Mouse (Mus musculus) frontal cortex, postnatal 14 days (tissue): ENCODE measurements at regions not wholly inside any gene's neighbourhood (a gene's known extent, or its start where the extent isn't known, plus 50 kb on each side); places are given as distances from the start of the nearest gene placed in this dataset.

Experiments used
- DNase-seq, 2 experiments: peaks; one replicate each; pipeline ENCODE4 v3.0.0; 2022; ENCODE audit warnings: low spot score in 2 of 2

- no peak for DNase-seq
Measured at GRCm38 (mm10) chr13:35212276-35212675, 185.4 kb upstream of the Eci2 start.

GRCm38 (mm10) chr13:35214219-35214618 is 187.3 kb upstream of the Eci2 start:
- no peak for DNase-seq

- no peak for DNase-seq
Measured at GRCm38 (mm10) chr13:35226142-35226829, 199.4 kb upstream of the Eci2 start.

GRCm38 (mm10) chr13:35226944-35227343 is 200.0 kb upstream of the Eci2 start:
- DNase-seq, result no peak

- DNase-seq, result no peak
Measured at GRCm38 (mm10) chr13:35229601-35230000, 202.7 kb upstream of the Eci2 start.

- DNase-seq, result no peak
Measured at GRCm38 (mm10) chr13:35233636-35234035, 206.7 kb upstream of the Eci2 start.

- DNase-seq, result peak; percentile 23 to 32
Measured at GRCm38 (mm10) chr13:35241443-35241842, 214.5 kb upstream of the Eci2 start.

- DNase-seq, result no peak
Measured at GRCm38 (mm10) chr13:35243946-35244345, 217.1 kb upstream of the Eci2 start.

- DNase-seq, result no peak
Measured at GRCm38 (mm10) chr13:35257386-35257785, 230.5 kb upstream of the Eci2 start.

GRCm38 (mm10) chr13:35258720-35259119 is 231.8 kb upstream of the Eci2 start:
- no peak for DNase-seq

- DNase-seq, result peak in 1 of 2 experiments; percentile 3
Measured at GRCm38 (mm10) chr13:35283959-35284358, 257.1 kb upstream of the Eci2 start.

- DNase-seq, result no peak
Measured at GRCm38 (mm10) chr13:35302088-35302487, 275.2 kb upstream of the Eci2 start.

- DNase-seq, result no peak
Measured at GRCm38 (mm10) chr13:35316772-35317171, 289.9 kb upstream of the Eci2 start.

- no peak for DNase-seq
Measured at GRCm38 (mm10) chr13:35326682-35327242, 299.9 kb upstream of the Eci2 start.

GRCm38 (mm10) chr13:35328320-35328719 is 301.4 kb upstream of the Eci2 start:
- no peak for DNase-seq

GRCm38 (mm10) chr13:35330926-35331325 is 304.0 kb upstream of the Eci2 start:
- DNase-seq, result no peak

GRCm38 (mm10) chr13:35345507-35346129 is 314.0 kb upstream of the Cdyl start:
- no peak for DNase-seq

- no peak for DNase-seq
Measured at GRCm38 (mm10) chr13:35348283-35348682, 311.4 kb upstream of the Cdyl start.

- DNase-seq, result no peak
Measured at GRCm38 (mm10) chr13:35359345-35359744, 300.3 kb upstream of the Cdyl start.

- no peak for DNase-seq
Measured at GRCm38 (mm10) chr13:35377487-35377886, 282.1 kb upstream of the Cdyl start.

GRCm38 (mm10) chr13:35379500-35379899 is 280.1 kb upstream of the Cdyl start:
- no peak for DNase-seq

- DNase-seq, result no peak
Measured at GRCm38 (mm10) chr13:35380224-35381009, 279.2 kb upstream of the Cdyl start.
